Mouse (Mus musculus) testis, adult 2 months (tissue): ENCODE measurements around the gene Gm37240. TPM values are rescaled to one million over a fixed set of nuclear protein-coding genes. Genes with fewer than 3 reads are reported as not detected.

Source experiments
- H3K27ac ChIP-seq: fragments of 200-500 bp; 2 replicates; pipeline ENCODE4 v1.5.1; 2012; ENCODE audit warnings: low read depth, low read length; ENCODE audit not compliant: control insufficient read depth, insufficient read depth
- H3K27me3 ChIP-seq: fragments of 200-500 bp; 2 replicates; pipeline ENCODE4 v1.6.1; 2012; ENCODE audit warnings: mild to moderate bottlenecking, low read length, moderate library complexity; ENCODE audit not compliant: control insufficient read depth, insufficient read depth
- H3K36me3 ChIP-seq: fragments of 200-500 bp; 2 replicates; pipeline ENCODE4 v1.6.1; 2012; ENCODE audit warnings: mild to moderate bottlenecking, low read length; ENCODE audit not compliant: control insufficient read depth, insufficient read depth
- H3K4me1 ChIP-seq: fragments of 200-500 bp; 2 replicates; pipeline ENCODE4 v1.6.1; 2012; ENCODE audit warnings: low read length; ENCODE audit not compliant: control insufficient read depth, insufficient read depth
- H3K4me3 ChIP-seq: fragments of 200-500 bp; 2 replicates; pipeline ENCODE4 v1.5.1; 2012; ENCODE audit warnings: low read depth, mild to moderate bottlenecking, low read length, moderate library complexity, mixed read lengths; ENCODE audit not compliant: control insufficient read depth
- CTCF ChIP-seq: fragments of 200-500 bp; IDR thresholded peaks from 2 replicates; pipeline ENCODE4 v1.5.1; 2012; ENCODE audit warnings: low read depth, mild to moderate bottlenecking, inconsistent platforms, low read length, moderate library complexity; ENCODE audit not compliant: control insufficient read depth, insufficient read depth, insufficient replicate concordance
- POLR2A ChIP-seq: fragments of 200-500 bp; IDR thresholded peaks from 2 replicates; pipeline ENCODE4 v1.6.1; 2012; ENCODE audit warnings: low read depth, mild to moderate bottlenecking, inconsistent platforms, low read length, moderate library complexity; ENCODE audit not compliant: control insufficient read depth
- polyA plus RNA-seq: library from polyadenylated mRNA; depleted of rRNA; stranded (reverse); fragments of >200 nt; gene quantifications from 2 replicates; pipeline ENCODE4 v1.2.3, GENCODE M21; 2012

Gm37240 gene
- polyA plus RNA-seq, 1 experiment: not detected

GRCm38 (mm10) chr3:84921704-84922420 lies 965.5 kb downstream of the Gm37240 start:
- TF ChIP-seq CTCF (no peak), POLR2A (no peak)
- Histone ChIP-seq H3K27ac (no peak overlapping the region), H3K4me1 (no peaks in the 10 kb centered on the region), H3K4me3 (no peak overlapping the region), H3K36me3 (no peaks in the 10 kb centered on the region), H3K27me3 (no peaks in the 10 kb centered on the region)

- Histone ChIP-seq H3K4me3 (no peak overlapping the region), H3K27ac (no peak overlapping the region), H3K36me3 (no peaks in the 10 kb centered on the region), H3K4me1 (no peaks in the 10 kb centered on the region), H3K27me3 (no peaks in the 10 kb centered on the region)
- no peak for TF ChIP-seq POLR2A
- TF ChIP-seq CTCF: no peak
These were observed 969.2 kb downstream of the Gm37240 start for GRCm38 (mm10) chr3:84917903-84918679.

DNA sequence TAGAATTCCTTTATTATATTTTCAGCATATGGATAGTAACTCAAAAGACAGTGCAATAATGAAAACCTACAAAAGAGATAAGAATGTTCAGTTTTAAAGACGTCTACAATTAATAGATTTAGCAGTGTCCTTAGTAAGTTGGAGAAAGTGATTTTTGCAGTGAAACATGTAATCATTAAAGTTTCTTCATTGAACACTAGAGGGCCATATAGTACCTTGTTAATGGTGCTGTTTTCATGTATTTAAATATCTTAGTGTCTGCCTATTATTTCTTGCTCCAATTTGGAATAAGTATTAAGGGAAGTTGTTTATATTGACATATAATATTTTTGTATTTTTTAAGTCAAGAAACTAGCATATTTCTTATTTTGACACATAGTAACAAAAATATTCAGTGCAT lies 973.0 kb downstream of the Gm37240 start:
- no peak overlapping the region for H3K27ac ChIP-seq
- no peak for TF ChIP-seq POLR2A
- TF ChIP-seq CTCF: no peak
- H3K36me3 ChIP-seq: no peaks in the 10 kb centered on the region
- H3K4me1 ChIP-seq: no peaks in the 10 kb centered on the region
- H3K4me3 ChIP-seq: no peak overlapping the region
- H3K27me3 ChIP-seq: no peaks in the 10 kb centered on the region

DNA sequence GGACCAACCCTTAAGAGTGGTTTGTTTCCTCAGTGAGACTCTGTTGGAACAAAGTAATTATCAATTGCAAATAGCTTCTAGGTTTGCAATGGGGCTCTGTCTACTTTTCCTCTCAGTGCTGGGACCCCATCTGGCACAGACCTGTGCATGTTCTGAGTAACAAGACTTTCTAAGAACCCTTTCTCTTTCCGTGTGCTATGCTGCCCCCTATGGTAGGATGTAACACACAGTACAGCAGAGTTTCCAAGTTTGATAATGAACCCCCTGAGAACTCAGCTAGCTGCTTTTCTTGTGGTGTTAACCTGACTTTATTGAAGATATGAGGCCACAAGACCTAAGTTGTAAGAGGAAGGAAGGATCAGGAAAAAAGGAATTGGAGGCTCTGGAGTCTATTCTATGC lies 980.8 kb downstream of the Gm37240 start:
- no peaks in the 10 kb centered on the region for H3K36me3 ChIP-seq
- H3K27ac ChIP-seq: no peak overlapping the region
- H3K27me3 ChIP-seq: no peaks in the 10 kb centered on the region
- H3K4me3 ChIP-seq: no peak overlapping the region
- TF ChIP-seq CTCF (no peak), POLR2A (no peak)
- H3K4me1 ChIP-seq: no peaks in the 10 kb centered on the region

GRCm38 (mm10) chr3:84897952-84898351 lies 989.4 kb downstream of the Gm37240 start:
- no peaks in the 10 kb centered on the region for H3K27me3 ChIP-seq
- no peaks in the 10 kb centered on the region for H3K36me3 ChIP-seq
- H3K4me1 ChIP-seq: no peaks in the 10 kb centered on the region
- no peak overlapping the region for H3K27ac ChIP-seq
- no peak for TF ChIP-seq POLR2A
- no peak overlapping the region for H3K4me3 ChIP-seq

GRCm38 (mm10) chr3:84890983-84891382 lies 996.3 kb downstream of the Gm37240 start:
- no peaks in the 10 kb centered on the region for H3K36me3 ChIP-seq
- no peak overlapping the region for H3K27ac ChIP-seq
- no peaks in the 10 kb centered on the region for H3K4me1 ChIP-seq
- TF ChIP-seq CTCF (no peak), POLR2A (no peak)
- H3K4me3 ChIP-seq: no peak overlapping the region
- H3K27me3 ChIP-seq: no peaks in the 10 kb centered on the region

DNA sequence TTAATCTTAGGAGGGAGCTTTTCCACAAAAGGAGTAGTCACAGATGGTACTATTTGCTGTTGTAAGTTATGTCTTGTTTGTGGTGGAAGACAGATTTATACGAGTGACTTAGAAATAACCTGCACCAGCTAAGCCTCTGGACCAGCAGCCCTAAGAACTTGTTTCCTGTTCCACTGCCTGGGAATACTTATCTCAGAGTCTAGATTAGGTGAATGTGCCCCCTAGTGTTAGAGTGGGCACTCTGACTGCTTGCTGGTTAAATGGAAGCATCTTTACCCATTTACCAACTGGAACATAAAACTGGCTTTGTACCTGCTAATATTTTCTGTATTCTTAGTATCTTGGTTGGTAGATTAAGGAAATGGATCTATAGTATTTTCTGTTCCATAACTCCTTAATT lies 997.7 kb downstream of the Gm37240 start:
- H3K27me3 ChIP-seq: no peaks in the 10 kb centered on the region
- no peak overlapping the region for H3K4me3 ChIP-seq
- no peak for TF ChIP-seq CTCF
- TF ChIP-seq POLR2A: no peak
- H3K4me1 ChIP-seq: no peaks in the 10 kb centered on the region
- no peak overlapping the region for H3K27ac ChIP-seq
- no peaks in the 10 kb centered on the region for H3K36me3 ChIP-seq

DNA sequence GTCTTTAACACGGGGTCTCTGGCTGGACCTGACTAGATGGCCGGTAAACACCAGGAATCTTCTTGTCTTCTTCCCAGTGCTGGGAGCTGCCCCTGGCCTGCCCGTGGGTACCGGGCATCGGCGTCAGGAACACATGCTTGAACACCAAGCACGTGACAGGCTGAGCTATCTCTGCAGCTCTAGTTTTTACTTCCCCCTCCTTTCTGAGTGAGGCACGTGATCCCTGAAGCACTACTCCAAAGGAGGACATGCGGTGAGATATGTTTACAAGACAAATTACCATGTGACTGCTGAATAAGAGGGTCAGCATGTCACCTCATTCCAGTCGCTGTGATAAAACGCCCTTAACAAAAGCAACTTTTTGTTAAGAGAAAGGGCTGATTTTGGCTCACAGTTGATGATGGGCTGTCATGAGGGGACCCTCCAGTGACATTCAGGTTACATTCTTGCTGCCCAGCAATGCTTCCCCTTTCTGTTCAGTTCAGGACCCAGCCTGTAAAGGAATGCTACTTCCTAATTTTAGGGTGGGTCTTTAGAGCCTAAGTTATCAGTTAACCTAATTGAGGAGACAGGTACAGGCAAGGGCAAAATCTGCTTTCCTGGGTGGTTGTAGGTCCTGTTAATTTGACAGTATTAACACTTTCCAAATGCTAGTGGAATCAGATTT lies 1003.4 kb downstream of the Gm37240 start:
- Histone ChIP-seq H3K4me3 (no peak overlapping the region), H3K27me3 (no peaks in the 10 kb centered on the region), H3K4me1 (no peaks in the 10 kb centered on the region), H3K36me3 (no peaks in the 10 kb centered on the region), H3K27ac (no peak overlapping the region)
- TF ChIP-seq POLR2A: no peak
- no peak for TF ChIP-seq CTCF
